Mouse (Mus musculus): ENCODE results near the gene Znrf1.

DNA sequence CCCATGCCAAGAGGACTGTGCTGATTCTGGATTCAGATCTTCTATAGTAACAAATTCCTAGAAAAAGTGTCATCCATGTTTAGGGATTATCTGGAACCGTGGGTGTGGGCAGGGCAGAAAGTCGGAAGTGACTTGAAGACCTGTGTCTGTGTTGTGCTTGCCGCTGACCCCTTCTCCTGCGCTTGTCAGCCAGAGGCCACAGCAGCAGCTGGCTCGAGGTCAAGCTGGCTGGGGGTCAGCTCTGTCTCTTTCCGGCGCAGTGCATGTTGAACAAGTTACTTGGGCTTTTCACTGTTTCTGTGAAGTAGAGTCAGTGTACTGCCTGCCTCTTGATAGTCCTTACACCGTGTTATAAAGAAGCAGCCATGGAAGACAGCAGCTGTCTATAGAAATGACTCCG, 71.1 kb downstream of the Znrf1 start:
- TF ChIP-seq CTCF (IDR thresholded peaks at IDR 0.05; ENCODE audit: extremely low read depth, insufficient read length, insufficient replicate concordance, low read depth, low read length) (no peak), POLR2A (IDR thresholded peaks at IDR 0.05; ENCODE audit: low read depth, low read length) (no peak)

Measured in small intestine, adult 2 months (tissue).